Mouse (Mus musculus) heart, postnatal 14 days (tissue): ENCODE measurements around the gene Tex261. TPM values are rescaled to one million over a fixed set of nuclear protein-coding genes. Genes with fewer than 3 reads are reported as not detected.

Experiments used
- total RNA-seq, 2 experiments: library from RNA; stranded (reverse); gene quantifications; 2 replicates each; pipeline ENCODE4 v1.2.3; 2021

Tex261 gene
- total RNA-seq, 2 experiments from 2014 or later, result 71.0 to 79.6 TPM

Other genes with a start within 250 kb of the Tex261 start
- 1 to 10 TPM; 3.2 to 5.1 TPM for gene Actg2, start 239.5 kb downstream of the Tex261 start, total RNA-seq
- 10 to 100 TPM; 13.4 to 13.7 TPM for gene Stambp, start 203.1 kb downstream of the Tex261 start, total RNA-seq
- gene Clec4f, start 119.6 kb downstream of the Tex261 start, total RNA-seq, result not detected
- under 1 TPM; 0.37 to 0.76 TPM for gene Cd207, start 98.0 kb downstream of the Tex261 start, total RNA-seq
- not detected for gene Vax2, start 64.5 kb downstream of the Tex261 start, total RNA-seq
- under 1 TPM in 1 of 2 experiments, not detected in 1; 0.60 TPM for gene Atp6v1b1, start 32.8 kb downstream of the Tex261 start, total RNA-seq
- gene Ankrd53, start 13.2 kb downstream of the Tex261 start, total RNA-seq, result not detected
- 10 to 100 TPM; 18.5 to 18.7 TPM for gene Nagk, start 19.2 kb upstream of the Tex261 start, total RNA-seq
- gene Paip2b, start 55.9 kb upstream of the Tex261 start, total RNA-seq, result 10 to 100 TPM; 23.2 to 27.9 TPM
- 10 to 100 TPM; 57.2 to 73.8 TPM for gene Zfp638, start 91.3 kb upstream of the Tex261 start, total RNA-seq
- gene Dysf, start 232.8 kb upstream of the Tex261 start, total RNA-seq, result 100 to 1,000 TPM; 115 to 119 TPM